Mouse (Mus musculus) cerebellum, adult 2 months (tissue): ENCODE measurements around the gene Dennd4b.

ENCODE experiments used
- CTCF ChIP-seq: fragments of 200-500 bp; IDR thresholded peaks from 2 replicates; pipeline ENCODE4 v1.5.1; 2011; ENCODE audit warnings: low read depth, mild to moderate bottlenecking, control low read depth, low read length, moderate library complexity, borderline replicate concordance; ENCODE audit not compliant: insufficient read depth
- POLR2A ChIP-seq: fragments of 200-500 bp; IDR thresholded peaks from 2 replicates; pipeline ENCODE4 v1.6.1; 2011; ENCODE audit warnings: low read length, control low read depth, borderline replicate concordance; ENCODE audit not compliant: insufficient read depth

DNA sequence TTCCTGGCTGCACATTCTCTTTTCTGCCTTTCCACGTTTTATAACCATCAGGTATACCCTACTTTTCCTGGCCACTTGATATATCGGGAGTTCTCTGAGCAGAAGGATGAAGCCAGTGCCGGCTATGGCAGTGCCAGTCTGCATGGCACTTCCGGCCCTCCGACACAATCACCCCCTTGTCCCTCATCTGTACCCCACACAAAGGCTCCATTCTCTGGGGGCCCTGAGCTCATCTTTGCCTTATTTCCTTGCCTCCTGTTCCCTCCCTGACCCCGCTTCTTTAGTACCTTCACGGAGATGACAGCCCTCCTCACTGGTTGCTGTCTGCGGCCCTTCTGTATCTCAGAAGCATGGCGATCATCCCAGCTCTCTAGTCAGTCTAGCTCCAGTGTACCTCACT is 15.7 kb downstream of the Dennd4b start:
- TF ChIP-seq POLR2A = no peak
- TF ChIP-seq CTCF = no peak
